Mouse (Mus musculus) kidney, embryonic 14.5 days (tissue): ENCODE results near the gene 1700037H04Rik. TPM values are rescaled to one million over a fixed set of nuclear protein-coding genes. Genes with fewer than 3 reads are reported as not detected.
A peak's percentile ranks its signal among the peaks of the same experiment; 100 is the strongest.
"Not testable (repeated sequence)": the region's sequence is repeated elsewhere in the genome, so short reads cannot be mapped to it uniquely, and the experiment has no call there.

ENCODE experiments used
- ATAC-seq: fragments of 200-750 bp; cut with Nextera tagmentation; 2 replicates; pipeline ENCODE4 v1.8.0; 2017; ENCODE audit warnings: moderate number of reproducible peaks, mild to moderate bottlenecking, moderate TSS enrichment, moderate library complexity; ENCODE audit not compliant: low FRiP score, low TSS enrichment
- H3K27ac ChIP-seq: fragments of 300-500 bp; sonication (generic); 2 replicates; pipeline ENCODE4 v1.5.1; 2014; ENCODE audit warnings: low read depth, mild to moderate bottlenecking, low read length, moderate library complexity, mixed read lengths
- H3K27me3 ChIP-seq: fragments of 300-500 bp; sonication (generic); 2 replicates; pipeline ENCODE4 v1.6.1; 2014; ENCODE audit warnings: mild to moderate bottlenecking, low read length; ENCODE audit not compliant: control insufficient read depth, insufficient read depth
- H3K36me3 ChIP-seq: fragments of 300-500 bp; sonication (generic); 2 replicates; pipeline ENCODE4 v1.6.1; 2014; ENCODE audit warnings: low read length, mixed read lengths; ENCODE audit not compliant: control insufficient read depth, insufficient read depth
- H3K4me1 ChIP-seq: fragments of 300-500 bp; sonication (generic); 2 replicates; pipeline ENCODE4 v1.6.1; 2014; ENCODE audit warnings: low read length, mixed read lengths; ENCODE audit not compliant: control insufficient read depth, insufficient read depth
- H3K4me2 ChIP-seq: fragments of 300-500 bp; sonication (generic); replicated peaks from 2 replicates; pipeline ENCODE4 v1.6.1; 2014; ENCODE audit warnings: low read depth, mild to moderate bottlenecking, low read length
- H3K4me3 ChIP-seq: fragments of 300-500 bp; sonication (generic); 2 replicates; pipeline ENCODE4 v1.5.1; 2014; ENCODE audit warnings: mild to moderate bottlenecking, low read length
- H3K9ac ChIP-seq: fragments of 300-500 bp; sonication (generic); 2 replicates; pipeline ENCODE4 v1.6.1; 2014; ENCODE audit warnings: low read depth, mild to moderate bottlenecking, low read length, moderate library complexity
- H3K9me3 ChIP-seq: fragments of 300-500 bp; sonication (generic); 2 replicates; pipeline ENCODE4 v1.6.1; 2016; ENCODE audit warnings: low read length; ENCODE audit not compliant: control insufficient read depth
- WGBS: fragments of 180-500 bp; shearing (Covaris S2); extraction: QIAGEN DNeasy Blood & Tissue Kit; methylation state at CpG from one replicate; pipeline ENCODE4 v1.1.7; 2014; 5-methylcytosine and 5-hydroxymethylcytosine counted together
- polyA plus RNA-seq: library from polyadenylated mRNA; unstranded; fragments of >200 nt; fragmentation: Nextera tagmentation; extraction: Ambion mirVana; gene quantifications from 2 replicates; pipeline ENCODE4 v1.2.1, GENCODE M21; 2014

1700037H04Rik gene
- polyA plus RNA-seq, 1 experiment from 2014 or later: 101 TPM

GRCm38 (mm10) chr2:131128211-131128610 lies 31.7 kb downstream of the 1700037H04Rik start:
- Histone ChIP-seq H3K4me1 (peaks cover 31% of the 10 kb centered on the region), H3K36me3 (peaks cover under 1% of the 10 kb centered on the region; the same call in 1 of the 2 replicates), H3K9ac (peak overlapping the region; percentile 81), H3K4me3 (peak overlapping the region; percentile 67), H3K27ac (no peak overlapping the region), H3K4me2 (peak overlapping the region; percentile 74), H3K27me3 (no peaks in the 10 kb centered on the region), H3K9me3 (no peaks in the 10 kb centered on the region)
- no peak for ATAC-seq
- 75% methylated on average over 5 of the region's 5 CpGs for WGBS

DNA sequence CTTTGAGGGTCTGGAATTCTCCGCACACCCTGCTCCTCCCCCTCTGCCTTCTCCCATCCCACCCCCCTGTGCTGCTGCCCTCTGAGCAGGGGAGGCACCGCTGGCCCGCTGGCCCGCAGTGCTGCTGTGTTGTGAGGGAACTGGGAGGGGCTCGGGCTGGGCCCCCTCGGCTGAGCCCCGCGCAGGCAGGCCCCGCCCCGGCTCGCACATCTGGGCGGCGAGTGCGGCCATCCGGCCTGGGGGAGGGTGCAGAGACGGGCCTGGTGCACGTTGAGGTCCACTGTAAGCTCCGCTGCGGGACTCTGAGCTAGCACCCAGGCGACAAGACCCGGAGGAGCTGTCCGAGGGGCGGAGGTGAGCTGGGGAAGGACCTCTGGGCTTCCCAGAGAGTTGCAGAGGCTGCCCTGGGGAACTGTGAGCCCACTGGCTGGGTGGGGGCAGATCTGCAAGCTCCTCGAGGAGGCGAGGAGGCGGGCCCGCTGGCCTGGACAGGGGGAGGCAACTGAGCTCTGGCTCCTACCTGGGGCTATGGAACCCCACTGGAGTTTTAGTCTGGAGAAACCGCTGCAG lies 32.6 kb downstream of the 1700037H04Rik start, which contains the start of gene Hspa12b:
Hspa12b (plus strand) TSS at position 120 of the 570 bp plus-strand sequence.
- peaks cover 31% of the 10 kb centered on the region for H3K4me1 ChIP-seq
- WGBS: under 1% methylated on average over 28 of the region's 28 CpGs
- no peaks in the 10 kb centered on the region; the same call in 1 of the 2 replicates for H3K36me3 ChIP-seq
- H3K27me3 ChIP-seq: no peaks in the 10 kb centered on the region
- H3K9me3 ChIP-seq: no peaks in the 10 kb centered on the region
- peak within 1 kb of the TSS; percentile 67 for H3K4me3 ChIP-seq
- ATAC-seq: peak; percentile 94
- H3K9ac ChIP-seq: peak within 1 kb of the TSS; percentile 81
- H3K4me2 ChIP-seq: peak within 1 kb of the TSS; percentile 74
- peak within 1 kb of the TSS; percentile 80; the same call in 1 of the 2 replicates for H3K27ac ChIP-seq

GRCm38 (mm10) chr2:131125964-131126815 lies 33.7 kb downstream of the 1700037H04Rik start:
- peak overlapping the region; percentile 74 for H3K4me2 ChIP-seq
- WGBS: 40% methylated on average over 9 of the region's 9 CpGs
- H3K9ac ChIP-seq: no peak overlapping the region
- H3K36me3 ChIP-seq: no peaks in the 10 kb centered on the region; the same call in 1 of the 2 replicates
- no peaks in the 10 kb centered on the region for H3K27me3 ChIP-seq
- no peaks in the 10 kb centered on the region for H3K9me3 ChIP-seq
- H3K4me1 ChIP-seq: peaks cover 31% of the 10 kb centered on the region
- H3K4me3 ChIP-seq: no peak overlapping the region; the same call in 1 of the 2 replicates
- 0 out of 2 replicates have a peak, but pooled peaks have one; percentile 14 for ATAC-seq
- H3K27ac ChIP-seq: peak overlapping the region; percentile 80; the same call in 1 of the 2 replicates

- Histone ChIP-seq H3K27me3 (no peaks in the 10 kb centered on the region), H3K36me3 (no peaks in the 10 kb centered on the region), H3K9ac (no peak overlapping the region), H3K9me3 (no peaks in the 10 kb centered on the region), H3K4me3 (no peak overlapping the region), H3K4me1 (peaks cover 31% of the 10 kb centered on the region), H3K27ac (no peak overlapping the region), H3K4me2 (no peak overlapping the region)
- no peak for ATAC-seq
- 92% methylated on average over 9 of the region's 9 CpGs for WGBS
Measured at GRCm38 (mm10) chr2:131125157-131125963, 34.5 kb downstream of the 1700037H04Rik start.

- H3K36me3 ChIP-seq: no peaks in the 10 kb centered on the region
- peaks cover 31% of the 10 kb centered on the region for H3K4me1 ChIP-seq
- H3K27ac ChIP-seq: no peak overlapping the region
- no peaks in the 10 kb centered on the region for H3K27me3 ChIP-seq
- no peak overlapping the region for H3K4me2 ChIP-seq
- no peaks in the 10 kb centered on the region for H3K9me3 ChIP-seq
- H3K9ac ChIP-seq: no peak overlapping the region
- ATAC-seq: no peak
- H3K4me3 ChIP-seq: no peak overlapping the region
- 71% methylated on average over 3 of the region's 3 CpGs for WGBS
Measured at GRCm38 (mm10) chr2:131124166-131124565, 35.7 kb downstream of the 1700037H04Rik start.

DNA sequence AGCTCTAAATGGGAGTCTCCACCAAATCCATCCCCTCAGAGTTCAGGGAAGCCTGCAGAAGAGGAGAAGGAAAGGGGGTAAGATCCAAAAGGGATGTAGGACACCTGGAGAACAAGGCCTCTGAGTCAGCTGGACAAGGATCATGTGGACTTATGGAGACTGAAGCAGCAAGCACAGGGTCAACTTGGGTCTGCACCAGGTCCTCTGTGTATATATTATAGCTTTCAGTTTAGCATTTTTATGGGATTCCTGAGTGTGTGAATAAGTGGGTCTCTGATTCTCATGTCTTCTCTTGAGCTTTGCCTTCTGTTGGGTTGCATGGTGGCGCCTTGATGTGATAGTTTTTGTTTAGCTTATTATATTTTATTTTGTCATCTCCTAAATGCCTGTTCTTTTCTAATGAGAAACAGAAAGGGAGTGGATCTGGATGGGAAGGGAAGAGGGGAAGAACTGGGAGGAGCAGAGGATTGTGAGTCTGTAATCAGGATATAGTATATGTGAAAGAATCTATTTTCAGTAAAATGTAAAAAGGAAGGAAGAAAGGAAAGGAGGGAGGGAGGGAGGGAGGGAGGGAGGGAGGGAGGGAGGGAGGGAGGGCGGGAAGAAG lies 40.8 kb downstream of the 1700037H04Rik start:
- Histone ChIP-seq H3K4me3 (no peak overlapping the region), H3K9ac (no peak overlapping the region), H3K36me3 (no peaks in the 10 kb centered on the region), H3K27me3 (no peaks in the 10 kb centered on the region), H3K9me3 (no peaks in the 10 kb centered on the region), H3K4me1 (0 out of 2 replicates have a peak, but pooled peaks cover 1% of the 10 kb centered on the region), H3K4me2 (no peak overlapping the region), H3K27ac (no peak overlapping the region)
- ATAC-seq: peak; percentile 55; the same call in 1 of the 2 replicates
- 70% methylated on average over 2 of the region's 2 CpGs for WGBS

GRCm38 (mm10) chr2:131105989-131106388 lies 53.9 kb downstream of the 1700037H04Rik start:
- no peak overlapping the region for H3K4me3 ChIP-seq
- H3K9me3 ChIP-seq: no peaks in the 10 kb centered on the region
- no peaks in the 10 kb centered on the region for H3K4me1 ChIP-seq
- no peak for ATAC-seq
- H3K27ac ChIP-seq: no peak overlapping the region
- H3K27me3 ChIP-seq: no peaks in the 10 kb centered on the region
- no peaks in the 10 kb centered on the region for H3K36me3 ChIP-seq
- no peak overlapping the region for H3K9ac ChIP-seq
- H3K4me2 ChIP-seq: no peak overlapping the region
- 91% methylated on average over 5 of the region's 5 CpGs for WGBS

DNA sequence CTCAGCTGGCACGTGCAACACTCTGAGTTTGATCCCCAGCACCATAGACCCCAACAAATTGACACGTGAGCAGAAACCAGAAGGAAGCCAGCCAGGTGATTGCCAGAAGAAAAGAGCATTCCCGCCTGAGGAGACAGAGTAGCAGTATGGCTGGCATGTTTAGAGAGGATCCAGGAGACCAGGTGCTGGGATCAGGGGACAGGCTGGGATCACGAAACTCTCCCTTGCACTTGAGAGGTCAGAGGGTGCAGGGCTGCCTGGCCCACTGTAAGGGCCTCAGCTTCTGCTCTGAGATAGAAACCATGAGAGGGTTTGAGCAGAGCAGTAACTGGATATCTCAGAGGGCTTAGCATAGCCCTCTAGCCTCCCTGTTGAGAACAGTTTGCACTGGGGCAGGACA lies 54.8 kb downstream of the 1700037H04Rik start:
- ATAC-seq: peak; percentile 46; the same call in 1 of the 2 replicates
- 53% methylated on average over 4 of the region's 4 CpGs for WGBS
- not testable (repeated sequence) for H3K4me2 ChIP-seq

More for the DNA sequence above, 54.8 kb downstream of the 1700037H04Rik start:
- H3K9me3 ChIP-seq, H3K4me1 ChIP-seq, H3K27ac ChIP-seq, H3K9ac ChIP-seq, H3K36me3 ChIP-seq, H3K27me3 ChIP-seq, H3K4me3 ChIP-seq: not testable (repeated sequence)
